Mouse (Mus musculus) kidney, postnatal 25 days (tissue): Measurements from ENCODE around the gene Gm32717.
"Not testable (repeated sequence)": the region's sequence is repeated elsewhere in the genome, so short reads cannot be mapped to it uniquely, and the experiment has no call there.

Experiments used
- DNase-seq, 2 experiments: peaks; one replicate each; pipeline ENCODE4 v3.0.0; 2021; ENCODE audit warnings: mixed read lengths in 2 of 2

The Gm32717 gene

GRCm38 (mm10) chr10:118240680-118241079, at the start of gene Gm32717:
Gene Gm32717 (minus strand): TSS chr10:118240780.
- not testable (repeated sequence) for DNase-seq

- not testable (repeated sequence) for DNase-seq
These were observed 42.4 kb upstream of the Gm32717 start for GRCm38 (mm10) chr10:118283016-118283415.

- not testable (repeated sequence) for DNase-seq
These were observed 42.0 kb upstream of the Gm32717 start for GRCm38 (mm10) chr10:118282565-118282964.

- DNase-seq: not testable (repeated sequence)
These were observed 37.5 kb upstream of the Gm32717 start for GRCm38 (mm10) chr10:118278069-118278468.

- not testable (repeated sequence) for DNase-seq
These were observed 30.8 kb upstream of the Gm32717 start for GRCm38 (mm10) chr10:118271416-118271815.

- not testable (repeated sequence) for DNase-seq
These were observed 28.2 kb upstream of the Gm32717 start for GRCm38 (mm10) chr10:118268812-118269211.

- DNase-seq: not testable (repeated sequence)
These were observed 17.8 kb upstream of the Gm32717 start, which contains the start of gene Gm32802 for GRCm38 (mm10) chr10:118258388-118258787. Gene Gm32802 (plus strand): TSS chr10:118258688.

GRCm38 (mm10) chr10:118250852-118251295, 10.3 kb upstream of the Gm32717 start:
- DNase-seq: peak; percentile 4 to 26

GRCm38 (mm10) chr10:118249006-118249595, 8.5 kb upstream of the Gm32717 start:
- peak in 1 of 2 experiments; percentile 33 for DNase-seq

GRCm38 (mm10) chr10:118232607-118233006, 8.0 kb downstream of the Gm32717 start:
- DNase-seq: not testable (repeated sequence)

GRCm38 (mm10) chr10:118227629-118228028, 13.0 kb downstream of the Gm32717 start:
- DNase-seq: not testable (repeated sequence)

- not testable (repeated sequence) for DNase-seq
These were observed 24.7 kb downstream of the Gm32717 start for GRCm38 (mm10) chr10:118215719-118216393.

- DNase-seq: no peak
These were observed 35.9 kb downstream of the Gm32717 start, which contains the start of gene Il22 for GRCm38 (mm10) chr10:118204642-118205041. Gene Il22 (plus strand): TSS chr10:118204942.

GRCm38 (mm10) chr10:118195150-118195549, 45.4 kb downstream of the Gm32717 start:
- not testable (repeated sequence) for DNase-seq
